Mouse (Mus musculus) regulatory T cell (primary cell): ENCODE measurements around the gene Gaa.
"Not testable (repeated sequence)": the region's sequence is repeated elsewhere in the genome, so short reads cannot be mapped to it uniquely, and the experiment has no call there.

ENCODE experiments used
- in situ Hi-C: fragments of 300-600 bp; cut with MboI, MseI; formaldehyde crosslinking; loops from one replicate; pipeline ENCODE4 v1.15.1; 2025; ENCODE audit warnings: high pct_unique_total_duplicates

The Gaa gene

GRCm38 (mm10) chr11:119252854-119253541 lies 14.7 kb upstream of the Gaa start:
- in situ Hi-C loops: no loop called here

GRCm38 (mm10) chr11:119256557-119256956 lies 11.1 kb upstream of the Gaa start:
- in situ Hi-C loops: not testable (repeated sequence)

- in situ Hi-C loops: no loop called here
These were observed 9.5 kb upstream of the Gaa start for GRCm38 (mm10) chr11:119258216-119258571.

- in situ Hi-C loops: no loop called here
These were observed 8.9 kb upstream of the Gaa start for GRCm38 (mm10) chr11:119258572-119259322.

- in situ Hi-C loops: no loop called here
These were observed 7.7 kb upstream of the Gaa start for GRCm38 (mm10) chr11:119259977-119260376.

- in situ Hi-C loops: no loop called here
These were observed 3.3 kb upstream of the Gaa start for GRCm38 (mm10) chr11:119264413-119264812.

GRCm38 (mm10) chr11:119265811-119266210 lies 1.9 kb upstream of the Gaa start:
- in situ Hi-C loops: no loop called here

- in situ Hi-C loops: no loop called here
These were observed 429 bp upstream of the Gaa start for GRCm38 (mm10) chr11:119267241-119267674.

GRCm38 (mm10) chr11:119268557-119269195 lies 989 bp downstream of the Gaa start:
- in situ Hi-C loops: no loop called here

GRCm38 (mm10) chr11:119272492-119272891 lies 4.8 kb downstream of the Gaa start:
- in situ Hi-C loops: not testable (repeated sequence)

- in situ Hi-C loops: no loop called here
These were observed 5.7 kb downstream of the Gaa start for GRCm38 (mm10) chr11:119273186-119273930.

GRCm38 (mm10) chr11:119281030-119281429 lies 13.3 kb downstream of the Gaa start:
- in situ Hi-C loops: loop anchor here (25.0 kb wide), 1 partner anchor 994 kb away; the partner anchor contains the start of gene Usp36

- in situ Hi-C loops: loop anchor here (25.0 kb wide), 1 partner anchor 999 kb away; the partner anchor contains the start of gene Usp36
These were observed 18.3 kb downstream of the Gaa start for GRCm38 (mm10) chr11:119285791-119286527.

GRCm38 (mm10) chr11:119287207-119287992 lies 19.7 kb downstream of the Gaa start:
- in situ Hi-C loops: loop anchor here (25.0 kb wide), 1 partner anchor 1000 kb away; the partner anchor contains the start of gene Usp36

GRCm38 (mm10) chr11:119292861-119293260 lies 25.2 kb downstream of the Gaa start:
- in situ Hi-C loops: loop anchor here (25.0 kb wide), 1 partner anchor 1006 kb away; the partner anchor contains the start of gene Usp36

GRCm38 (mm10) chr11:119297996-119298395 lies 30.3 kb downstream of the Gaa start:
- in situ Hi-C loops: loop anchor here (25.0 kb wide), 1 partner anchor 1011 kb away; the partner anchor contains the start of gene Usp36

GRCm38 (mm10) chr11:119298917-119299316 lies 31.2 kb downstream of the Gaa start:
- in situ Hi-C loops: loop anchor here (25.0 kb wide), 1 partner anchor 1012 kb away; the partner anchor contains the start of gene Usp36

- in situ Hi-C loops: loop anchor here (25.0 kb wide), 1 partner anchor 1012 kb away; the partner anchor contains the start of gene Usp36
These were observed 31.9 kb downstream of the Gaa start, which contains the start of gene Eif4a3 for GRCm38 (mm10) chr11:119299391-119300245. Gene Eif4a3, minus strand, starts transcription at chr11:119300089.
